35 mouse cellular contexts compared by ENCODE assay signal in the genomic region with DNA sequence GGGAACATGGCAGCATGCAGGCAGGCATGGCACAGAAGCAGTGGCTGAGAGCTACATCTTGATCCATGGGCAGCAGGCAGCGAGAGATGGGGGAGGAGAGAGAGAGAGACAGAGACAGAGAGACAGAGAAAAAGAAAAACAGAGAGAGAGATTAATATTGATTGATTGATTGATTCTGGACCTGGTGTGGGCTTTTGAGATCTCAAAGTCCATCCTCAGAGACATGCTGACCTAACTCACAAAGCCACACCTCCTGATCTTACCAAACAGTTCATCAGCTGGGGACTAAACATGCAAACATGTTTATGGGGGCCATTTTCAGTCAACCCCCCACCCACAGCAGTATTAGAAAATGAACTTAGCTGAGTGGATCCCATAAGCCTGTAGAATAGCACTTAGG.
"Had no signal": no experiment of that assay in that cellular context is flagged by ENCODE, and none has a peak within 500 bp of the region (broad histone marks: within the 10 kb centered on the region; RNA-seq: fewer than 3 reads in every experiment).

No protein-coding gene starts in this region.

- H3K27me3 ChIP-seq: heart, embryonic 12.5 days; heart, embryonic 13.5 days; heart, embryonic 15.5 days; hindbrain, embryonic 12.5 days; hindbrain, embryonic 13.5 days; hindbrain, embryonic 15.5 days; intestine, embryonic 15.5 days; kidney, embryonic 15.5 days had no signal

- H3K27ac ChIP-seq: heart, embryonic 10.5 days; heart, embryonic 13.5 days; heart, embryonic 15.5 days; hindbrain, embryonic 10.5 days; hindbrain, embryonic 12.5 days; hindbrain, embryonic 13.5 days; hindbrain, embryonic 14.5 days; hindbrain, embryonic 15.5 days; hindbrain, postnatal 0 days; intestine, embryonic 15.5 days; kidney, embryonic 15.5 days; kidney, postnatal 0 days; layer of hippocampus, adult 2 months had no signal

- H3K36me3 ChIP-seq: heart, embryonic 10.5 days; heart, embryonic 13.5 days; heart, embryonic 15.5 days; hindbrain, embryonic 15.5 days; intestine, embryonic 15.5 days had no signal

- H3K4me1 ChIP-seq: heart, embryonic 10.5 days; hindbrain, embryonic 12.5 days; hindbrain, embryonic 15.5 days; intestine, embryonic 15.5 days; kidney, embryonic 15.5 days had no signal

- H3K4me2 ChIP-seq: heart, embryonic 11.5 days; heart, embryonic 12.5 days; heart, embryonic 13.5 days; heart, embryonic 15.5 days; hindbrain, embryonic 12.5 days; hindbrain, embryonic 13.5 days; hindbrain, embryonic 14.5 days; hindbrain, embryonic 15.5 days; intestine, embryonic 15.5 days; kidney, embryonic 15.5 days had no signal

- ATAC-seq: hindbrain, embryonic 16.5 days; hindbrain, postnatal 0 days; inflammation-experienced regulatory T-cells, adult 6 months; intestine, embryonic 15.5 days; intestine, embryonic 16.5 days; intestine, postnatal 0 days had no signal

- H3K9ac ChIP-seq: heart, embryonic 12.5 days; heart, embryonic 13.5 days; heart, embryonic 15.5 days; hindbrain, embryonic 12.5 days; hindbrain, embryonic 13.5 days; hindbrain, embryonic 14.5 days; hindbrain, embryonic 15.5 days; intestine, embryonic 15.5 days; kidney, embryonic 15.5 days had no signal

- DNase-seq: heart, postnatal 10 days; heart, postnatal 14 days; heart, postnatal 36 days; heart, postnatal 4 days; kidney, adult 11 months; kidney, adult 18-20 months; kidney, adult 2 months; kidney, adult 8-10 months; kidney, adult 9 months; kidney, postnatal 10 days; kidney, postnatal 14 days; kidney, postnatal 25 days; kidney, postnatal 36 days; kidney, postnatal 4 days; layer of hippocampus, adult 9-11 months; layer of hippocampus, postnatal 36 days had no signal

- H3K4me3 ChIP-seq: heart, embryonic 10.5 days; heart, embryonic 12.5 days; heart, embryonic 13.5 days; heart, embryonic 15.5 days; hindbrain, embryonic 10.5 days; hindbrain, embryonic 12.5 days; hindbrain, embryonic 13.5 days; hindbrain, embryonic 15.5 days; intestine, embryonic 15.5 days; kidney, embryonic 15.5 days; layer of hippocampus, adult 2 months had no signal

- H3K9me3 ChIP-seq: heart, embryonic 10.5 days; heart, embryonic 12.5 days; heart, embryonic 13.5 days; heart, embryonic 15.5 days; hindbrain, embryonic 10.5 days; hindbrain, embryonic 12.5 days; hindbrain, embryonic 13.5 days; hindbrain, embryonic 15.5 days; intestine, embryonic 15.5 days; kidney, embryonic 15.5 days had no signal
